Mouse (Mus musculus): Measurements from ENCODE around the gene Ifna2. TPM values are rescaled to one million over a fixed set of nuclear protein-coding genes. Genes with fewer than 3 reads are reported as not detected.

Ifna2 gene
- polyA plus RNA-seq, 1 experiment: not detected

DNA sequence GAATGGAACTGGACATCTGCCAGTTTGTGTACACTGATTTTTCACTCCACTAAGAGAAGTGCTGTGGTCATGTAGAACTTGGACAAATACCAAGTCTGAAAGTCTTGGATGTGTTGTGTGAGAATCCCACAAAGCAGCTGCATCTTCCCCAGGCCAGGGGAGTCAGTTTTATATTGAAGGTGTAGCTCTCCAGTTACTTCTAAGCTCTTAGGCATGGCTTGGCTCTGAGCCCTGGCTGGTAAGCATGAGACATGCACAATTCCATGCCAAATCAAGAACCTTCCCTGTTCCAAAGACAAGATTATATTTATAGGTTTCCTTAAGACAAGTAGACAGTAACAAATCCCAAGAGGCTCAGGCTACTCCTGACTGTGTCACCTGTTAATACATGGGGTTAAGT, 31.3 kb upstream of the Ifna2 start:
- H3K4me3 ChIP-seq (ENCODE audit: extremely low read depth, insufficient read depth, insufficient read length): no peak overlapping the region
- H3K27ac ChIP-seq (ENCODE audit: insufficient read depth, low read length): no peak overlapping the region
- TF ChIP-seq CTCF (IDR thresholded peaks at IDR 0.05; ENCODE audit: extremely low read depth, insufficient read depth, insufficient read length, insufficient replicate concordance) (no peak), POLR2A (IDR thresholded peaks at IDR 0.05; ENCODE audit: low read depth, low read length) (no peak)
- DNase-seq (ENCODE audit: low read depth in 1 of 2, low spot score in 2 of 2): no peak
- no peaks in the 10 kb centered on the region for H3K27me3 ChIP-seq (ENCODE audit: control insufficient read depth, insufficient read depth, low read length)
- peaks cover 3% of the 10 kb centered on the region; the same call in 1 of the 2 replicates for H3K36me3 ChIP-seq (ENCODE audit: control insufficient read depth, insufficient read depth, low read length)
- no peaks in the 10 kb centered on the region; the same call in 1 of the 2 replicates for H3K4me1 ChIP-seq (ENCODE audit: control insufficient read depth, insufficient read depth, insufficient read length)

DNA sequence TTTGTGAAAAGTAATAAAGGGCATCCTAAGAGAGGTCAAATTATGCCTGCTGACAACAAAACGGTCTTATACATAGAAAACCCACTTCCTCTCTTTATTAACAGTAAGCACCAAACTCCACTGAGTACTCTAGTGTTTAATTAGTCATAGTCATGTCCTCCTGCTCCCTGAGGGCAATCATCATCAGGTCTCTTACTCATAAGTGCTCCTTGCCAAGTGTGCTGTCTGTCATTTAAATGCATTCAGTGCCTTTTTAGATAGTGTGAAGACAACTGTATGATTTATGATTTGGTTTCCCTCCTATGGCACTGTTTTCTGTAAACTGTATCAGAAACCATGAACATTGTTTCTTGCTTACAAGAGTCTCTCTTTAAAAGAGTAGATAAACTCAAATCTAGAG, 30.6 kb upstream of the Ifna2 start:
- 40% methylated on average over 1 of the region's 1 CpGs for WGBS
- H3K27me3 ChIP-seq (ENCODE audit: control insufficient read depth, insufficient read depth, low read length): no peaks in the 10 kb centered on the region
- no peak overlapping the region for H3K27ac ChIP-seq (ENCODE audit: insufficient read depth, low read length)
- peaks cover 3% of the 10 kb centered on the region; the same call in 1 of the 2 replicates for H3K36me3 ChIP-seq (ENCODE audit: control insufficient read depth, insufficient read depth, low read length)
- no peaks in the 10 kb centered on the region; the same call in 1 of the 2 replicates for H3K4me1 ChIP-seq (ENCODE audit: control insufficient read depth, insufficient read depth, insufficient read length)
- TF ChIP-seq CTCF (IDR thresholded peaks at IDR 0.05; ENCODE audit: extremely low read depth, insufficient read depth, insufficient read length, insufficient replicate concordance) (no peak), POLR2A (IDR thresholded peaks at IDR 0.05; ENCODE audit: low read depth, low read length) (no peak)
- H3K4me3 ChIP-seq (ENCODE audit: extremely low read depth, insufficient read depth, insufficient read length): no peak overlapping the region
- DNase-seq (ENCODE audit: low read depth in 1 of 2, low spot score in 2 of 2): no peak

DNA sequence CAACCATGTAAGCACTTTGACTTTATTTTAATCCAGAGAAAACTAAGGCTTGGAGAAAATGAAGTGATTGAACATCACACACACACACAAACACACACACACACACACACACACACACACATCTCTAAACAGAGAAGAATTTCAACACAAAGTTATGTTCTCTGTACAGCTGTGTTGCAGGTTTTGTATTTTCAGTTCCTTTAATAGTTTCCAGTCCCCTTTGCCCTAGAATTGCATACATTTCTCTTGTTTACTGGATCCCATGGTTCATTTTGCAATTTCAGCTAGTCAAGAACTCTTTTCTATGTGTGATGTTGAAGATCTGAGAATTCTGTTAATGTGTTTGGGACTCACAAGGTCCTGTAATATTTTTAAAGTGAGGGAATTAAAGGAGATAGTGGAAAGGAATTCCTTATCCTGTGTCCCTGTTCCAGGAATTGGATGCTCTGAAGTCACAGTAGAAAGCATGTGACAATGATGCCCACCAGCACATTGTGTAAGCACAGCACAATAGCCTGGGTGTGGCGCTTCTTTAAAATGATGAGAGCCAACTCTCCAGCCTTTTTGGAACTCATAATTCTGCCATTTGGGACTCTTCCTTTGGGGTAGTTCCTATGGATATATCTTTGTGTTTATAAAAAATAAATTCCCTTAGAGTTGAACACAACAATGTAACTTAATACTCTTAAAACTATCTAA, 23.6 kb upstream of the Ifna2 start:
- no peak overlapping the region for H3K27ac ChIP-seq (ENCODE audit: insufficient read depth, low read length)
- 89% methylated on average over 1 of the region's 1 CpGs for WGBS
- no peaks in the 10 kb centered on the region for H3K27me3 ChIP-seq (ENCODE audit: control insufficient read depth, insufficient read depth, low read length)
- H3K4me1 ChIP-seq (ENCODE audit: control insufficient read depth, insufficient read depth, insufficient read length): peaks cover 6% of the 10 kb centered on the region
- no peak for DNase-seq (ENCODE audit: low read depth in 1 of 2, low spot score in 2 of 2)
- no peak for TF ChIP-seq CTCF (IDR thresholded peaks at IDR 0.05; ENCODE audit: extremely low read depth, insufficient read depth, insufficient read length, insufficient replicate concordance)
- no peak for TF ChIP-seq POLR2A (IDR thresholded peaks at IDR 0.05; ENCODE audit: low read depth, low read length)
- H3K36me3 ChIP-seq (ENCODE audit: control insufficient read depth, insufficient read depth, low read length): no peaks in the 10 kb centered on the region
- no peak overlapping the region for H3K4me3 ChIP-seq (ENCODE audit: extremely low read depth, insufficient read depth, insufficient read length)

DNA sequence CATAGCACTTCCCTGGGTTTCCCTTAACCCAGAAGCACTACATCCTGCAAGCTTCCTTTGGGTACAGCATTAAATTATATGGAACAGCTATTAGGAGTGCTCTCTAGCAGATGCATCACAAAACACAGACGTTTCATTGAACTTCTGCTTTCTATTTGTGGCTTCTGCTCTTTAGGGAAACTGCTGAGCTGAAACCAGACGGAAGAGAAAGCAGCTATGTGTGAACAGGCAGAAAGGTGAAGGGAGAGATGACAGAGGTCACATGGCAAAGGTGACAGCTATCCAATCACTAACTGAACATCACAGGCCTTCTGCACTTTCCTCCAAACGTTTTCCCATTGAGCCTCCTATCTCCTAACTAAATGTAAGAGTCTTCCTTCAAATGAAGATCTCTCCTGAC, 22.2 kb upstream of the Ifna2 start:
- Histone ChIP-seq H3K27me3 (ENCODE audit: control insufficient read depth, insufficient read depth, low read length) (no peaks in the 10 kb centered on the region), H3K27ac (ENCODE audit: insufficient read depth, low read length) (no peak overlapping the region), H3K36me3 (ENCODE audit: control insufficient read depth, insufficient read depth, low read length) (no peaks in the 10 kb centered on the region), H3K4me3 (ENCODE audit: extremely low read depth, insufficient read depth, insufficient read length) (no peak overlapping the region), H3K4me1 (ENCODE audit: control insufficient read depth, insufficient read depth, insufficient read length) (peaks cover 6% of the 10 kb centered on the region)
- 5% methylated on average over 3 of the region's 3 CpGs for WGBS
- TF ChIP-seq POLR2A (IDR thresholded peaks at IDR 0.05; ENCODE audit: low read depth, low read length) (no peak), CTCF (IDR thresholded peaks at IDR 0.05; ENCODE audit: extremely low read depth, insufficient read depth, insufficient read length, insufficient replicate concordance) (no peak)
- DNase-seq (ENCODE audit: low read depth in 1 of 2, low spot score in 2 of 2): peak in 1 of 2 experiments; percentile 35

DNA sequence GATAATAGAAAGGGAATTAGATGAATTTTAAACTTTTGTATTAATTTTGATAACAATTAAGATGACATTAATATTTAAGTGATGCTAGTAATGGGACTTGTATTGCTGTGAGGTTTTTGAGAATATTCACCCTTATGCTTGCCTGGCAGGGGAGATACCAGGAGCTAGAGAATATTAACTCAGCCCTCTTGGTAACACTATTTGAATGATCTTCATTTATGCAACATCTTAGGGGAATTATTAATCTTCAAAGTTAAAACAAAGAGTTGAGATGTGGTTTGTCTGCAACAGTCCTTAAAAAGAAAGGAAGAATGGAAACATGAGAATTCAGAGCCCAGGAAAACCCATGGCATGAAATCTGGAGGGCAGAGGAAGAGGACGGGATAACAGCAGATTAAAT, 15.6 kb upstream of the Ifna2 start:
- DNase-seq (ENCODE audit: low read depth in 1 of 2, low spot score in 2 of 2): no peak
- TF ChIP-seq CTCF (IDR thresholded peaks at IDR 0.05; ENCODE audit: extremely low read depth, insufficient read depth, insufficient read length, insufficient replicate concordance): no peak
- no peak for TF ChIP-seq POLR2A (IDR thresholded peaks at IDR 0.05; ENCODE audit: low read depth, low read length)
- 89% methylated on average over 1 of the region's 1 CpGs for WGBS
- no peaks in the 10 kb centered on the region for H3K4me1 ChIP-seq (ENCODE audit: control insufficient read depth, insufficient read depth, insufficient read length)
- no peak overlapping the region for H3K27ac ChIP-seq (ENCODE audit: insufficient read depth, low read length)
- H3K36me3 ChIP-seq (ENCODE audit: control insufficient read depth, insufficient read depth, low read length): no peaks in the 10 kb centered on the region
- H3K4me3 ChIP-seq (ENCODE audit: extremely low read depth, insufficient read depth, insufficient read length): no peak overlapping the region
- H3K27me3 ChIP-seq (ENCODE audit: control insufficient read depth, insufficient read depth, low read length): peaks cover 1% of the 10 kb centered on the region; the same call in 1 of the 2 replicates

DNA sequence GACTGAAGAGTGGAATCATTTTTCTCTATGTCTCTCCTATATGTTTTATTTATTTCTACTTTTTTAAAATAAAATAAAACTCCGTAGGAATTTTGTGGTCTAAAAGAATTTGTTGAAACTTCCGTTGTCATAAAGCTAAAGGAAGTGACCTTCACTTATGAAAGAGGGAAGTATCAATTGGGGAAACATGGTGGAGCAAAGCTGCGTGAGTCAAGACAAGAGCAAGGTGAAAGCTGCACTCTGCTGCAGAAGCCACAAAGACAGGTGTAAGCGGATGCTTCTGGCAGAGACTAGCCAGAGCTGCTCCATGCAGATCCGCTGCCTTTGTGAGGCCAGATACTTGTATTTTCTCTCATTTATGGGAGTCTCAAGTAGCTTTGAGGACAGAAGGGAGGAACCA, 15.1 kb upstream of the Ifna2 start:
- no peak for DNase-seq (ENCODE audit: low read depth in 1 of 2, low spot score in 2 of 2)
- TF ChIP-seq POLR2A (IDR thresholded peaks at IDR 0.05; ENCODE audit: low read depth, low read length): no peak
- TF ChIP-seq CTCF (IDR thresholded peaks at IDR 0.05; ENCODE audit: extremely low read depth, insufficient read depth, insufficient read length, insufficient replicate concordance): no peak
- Histone ChIP-seq H3K36me3 (ENCODE audit: control insufficient read depth, insufficient read depth, low read length) (no peaks in the 10 kb centered on the region), H3K4me3 (ENCODE audit: extremely low read depth, insufficient read depth, insufficient read length) (no peak overlapping the region), H3K27ac (ENCODE audit: insufficient read depth, low read length) (no peak overlapping the region), H3K27me3 (ENCODE audit: control insufficient read depth, insufficient read depth, low read length) (peaks cover 1% of the 10 kb centered on the region; the same call in 1 of the 2 replicates), H3K4me1 (ENCODE audit: control insufficient read depth, insufficient read depth, insufficient read length) (no peaks in the 10 kb centered on the region)
- 14% methylated on average over 5 of the region's 5 CpGs for WGBS

DNA sequence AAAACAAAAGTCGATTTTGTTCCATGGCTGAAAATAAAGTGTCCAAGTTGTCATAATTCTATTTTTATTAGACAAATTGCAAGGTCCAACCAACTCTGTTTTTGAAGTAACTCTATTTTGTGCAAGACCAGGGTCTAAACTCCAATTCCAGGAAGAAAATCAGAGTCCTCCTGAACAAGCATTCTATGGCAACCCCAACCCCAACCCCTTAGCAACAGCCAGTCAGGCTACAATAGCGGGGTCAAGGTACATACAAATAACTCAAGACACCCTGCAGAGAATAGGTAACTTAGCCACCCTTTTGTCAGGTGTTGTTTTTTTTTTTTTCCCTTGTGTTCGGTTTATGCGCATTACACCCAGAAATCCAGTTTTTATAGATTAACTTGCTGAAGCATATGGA, 14.0 kb upstream of the Ifna2 start:
- Histone ChIP-seq H3K36me3 (ENCODE audit: control insufficient read depth, insufficient read depth, low read length) (no peaks in the 10 kb centered on the region), H3K27me3 (ENCODE audit: control insufficient read depth, insufficient read depth, low read length) (peaks cover 1% of the 10 kb centered on the region; the same call in 1 of the 2 replicates), H3K4me3 (ENCODE audit: extremely low read depth, insufficient read depth, insufficient read length) (no peak overlapping the region), H3K27ac (ENCODE audit: insufficient read depth, low read length) (no peak overlapping the region), H3K4me1 (ENCODE audit: control insufficient read depth, insufficient read depth, insufficient read length) (no peaks in the 10 kb centered on the region)
- 70% methylated on average over 4 of the region's 4 CpGs for WGBS
- TF ChIP-seq POLR2A (IDR thresholded peaks at IDR 0.05; ENCODE audit: low read depth, low read length) (no peak), CTCF (IDR thresholded peaks at IDR 0.05; ENCODE audit: extremely low read depth, insufficient read depth, insufficient read length, insufficient replicate concordance) (no peak)
- no peak for DNase-seq (ENCODE audit: low read depth in 1 of 2, low spot score in 2 of 2)
